Mouse (Mus musculus) midbrain, embryonic 11.5 days (tissue): ENCODE measurements around the gene Hypk. TPM values are rescaled to one million over a fixed set of nuclear protein-coding genes. Genes with fewer than 3 reads are reported as not detected.
A peak's percentile ranks its signal among the peaks of the same experiment; 100 is the strongest.
"Not testable (repeated sequence)": the region's sequence is repeated elsewhere in the genome, so short reads cannot be mapped to it uniquely, and the experiment has no call there.

Experiments used
- ATAC-seq: fragments of 200-750 bp; cut with Nextera tagmentation; 2 replicates; pipeline ENCODE4 v1.8.0; 2017; ENCODE audit warnings: moderate TSS enrichment, moderate library complexity; ENCODE audit not compliant: low FRiP score
- DNase-seq: peaks from one replicate; pipeline ENCODE4 v3.0.0; 2015; ENCODE audit warnings: low spot score; ENCODE audit errors: missing footprints
- H3K27ac ChIP-seq: fragments of 300-500 bp; sonication (generic); 2 replicates; pipeline ENCODE4 v1.5.1; 2014; ENCODE audit warnings: low read depth, low read length
- H3K27me3 ChIP-seq: fragments of 300-500 bp; sonication (generic); 2 replicates; pipeline ENCODE4 v1.6.1; 2014; ENCODE audit warnings: mild to moderate bottlenecking, low read length, moderate library complexity, mixed read lengths; ENCODE audit not compliant: control insufficient read depth, insufficient read depth
- H3K36me3 ChIP-seq: fragments of 300-500 bp; sonication (generic); 2 replicates; pipeline ENCODE4 v1.6.1; 2014; ENCODE audit warnings: mild to moderate bottlenecking, low read length, moderate library complexity, mixed read lengths; ENCODE audit not compliant: control insufficient read depth, insufficient read depth
- H3K4me1 ChIP-seq: fragments of 300-500 bp; sonication (generic); 2 replicates; pipeline ENCODE4 v1.6.1; 2014; ENCODE audit warnings: low read length; ENCODE audit not compliant: control insufficient read depth, insufficient read depth
- H3K4me2 ChIP-seq: fragments of 300-500 bp; sonication (generic); 2 replicates; pipeline ENCODE4 v1.6.1; 2014; ENCODE audit warnings: mild to moderate bottlenecking, moderate library complexity
- H3K4me3 ChIP-seq: fragments of 300-500 bp; sonication (generic); 2 replicates; pipeline ENCODE4 v1.5.1; 2014; ENCODE audit warnings: low read depth, low read length
- H3K9ac ChIP-seq: fragments of 300-500 bp; sonication (generic); 2 replicates; pipeline ENCODE4 v1.6.1; 2014; ENCODE audit warnings: low read length
- H3K9me3 ChIP-seq: fragments of 300-500 bp; sonication (generic); 2 replicates; pipeline ENCODE4 v1.6.1; 2016; ENCODE audit warnings: low read length; ENCODE audit not compliant: control insufficient read depth
- WGBS: fragments of 180-500 bp; shearing (Covaris S2); extraction: QIAGEN DNeasy Blood & Tissue Kit; methylation state at CpG from one replicate; pipeline ENCODE4 v1.1.7; 2014; 5-methylcytosine and 5-hydroxymethylcytosine counted together
- polyA plus RNA-seq: library from polyadenylated mRNA; unstranded; fragments of >200 nt; fragmentation: Nextera tagmentation; extraction: Ambion mirVana; gene quantifications from 2 replicates; pipeline ENCODE4 v1.2.1, GENCODE M21; 2014

Hypk gene
- polyA plus RNA-seq, 1 experiment from 2014 or later, result 118 TPM

GRCm38 (mm10) chr2:121453917-121454316, 827 bp downstream of the Hypk start:
- Histone ChIP-seq H3K4me3 (no peak overlapping the region), H3K4me2 (no peak overlapping the region), H3K36me3 (0 out of 2 replicates have a peak, but pooled peaks cover 5% of the 10 kb centered on the region), H3K27ac (no peak overlapping the region), H3K9ac (no peak overlapping the region), H3K9me3 (no peaks in the 10 kb centered on the region), H3K27me3 (no peaks in the 10 kb centered on the region), H3K4me1 (peaks cover 20% of the 10 kb centered on the region)
- WGBS, result 90% methylated on average over 6 of the region's 6 CpGs
- ATAC-seq (no peak), DNase-seq (no peak)

GRCm38 (mm10) chr2:121455534-121455933, 2.4 kb downstream of the Hypk start:
- H3K36me3 ChIP-seq, result 0 out of 2 replicates have a peak, but pooled peaks cover 5% of the 10 kb centered on the region
- H3K9ac ChIP-seq, result no peak overlapping the region
- H3K4me3 ChIP-seq, result no peak overlapping the region
- no peaks in the 10 kb centered on the region for H3K9me3 ChIP-seq
- no peak overlapping the region for H3K4me2 ChIP-seq
- no peak for DNase-seq
- no peak for ATAC-seq
- no peak overlapping the region for H3K27ac ChIP-seq
- 77% methylated on average over 5 of the region's 5 CpGs for WGBS
- H3K27me3 ChIP-seq, result no peaks in the 10 kb centered on the region
- H3K4me1 ChIP-seq, result peaks cover 15% of the 10 kb centered on the region

GRCm38 (mm10) chr2:121456692-121457642, 3.9 kb downstream of the Hypk start, which contains the start of gene Serinc4:
Serinc4 (minus strand) TSS chr2:121456781.
- peak within 1 kb of the TSS; percentile 79 for H3K4me3 ChIP-seq
- WGBS, result 3% methylated on average over 41 of the region's 41 CpGs
- H3K4me1 ChIP-seq, result peaks cover 12% of the 10 kb centered on the region; the same call in 1 of the 2 replicates
- ATAC-seq (peak; percentile 91), DNase-seq (peak; percentile 98)
- peak within 1 kb of the TSS; percentile 65 for H3K4me2 ChIP-seq
- H3K27ac ChIP-seq, result peak within 1 kb of the TSS; percentile 44; the same call in 1 of the 2 replicates
- no peaks in the 10 kb centered on the region for H3K27me3 ChIP-seq
- peak within 1 kb of the TSS; percentile 86 for H3K9ac ChIP-seq
- no peaks in the 10 kb centered on the region for H3K9me3 ChIP-seq
- H3K36me3 ChIP-seq, result 0 out of 2 replicates have a peak, but pooled peaks cover 2% of the 10 kb centered on the region

GRCm38 (mm10) chr2:121460071-121460470, 7.0 kb downstream of the Hypk start:
- no peak overlapping the region for H3K4me2 ChIP-seq
- DNase-seq (no peak), ATAC-seq (no peak)
- H3K4me1 ChIP-seq, result peaks cover 12% of the 10 kb centered on the region; the same call in 1 of the 2 replicates
- H3K9me3 ChIP-seq, result no peaks in the 10 kb centered on the region
- no peak overlapping the region for H3K4me3 ChIP-seq
- H3K9ac ChIP-seq, result no peak overlapping the region
- H3K27me3 ChIP-seq, result no peaks in the 10 kb centered on the region
- H3K36me3 ChIP-seq, result no peaks in the 10 kb centered on the region
- 69% methylated on average over 2 of the region's 2 CpGs for WGBS
- no peak overlapping the region for H3K27ac ChIP-seq

- WGBS, result 67% methylated on average over 1 of the region's 6 CpGs
- ATAC-seq, H3K27ac ChIP-seq, H3K9ac ChIP-seq, H3K4me1 ChIP-seq, H3K36me3 ChIP-seq, H3K4me2 ChIP-seq, H3K4me3 ChIP-seq, H3K9me3 ChIP-seq, DNase-seq, H3K27me3 ChIP-seq: not testable (repeated sequence)
Measured at GRCm38 (mm10) chr2:121468982-121469381, 15.9 kb downstream of the Hypk start.

GRCm38 (mm10) chr2:121472783-121473182, 19.7 kb downstream of the Hypk start:
- 100% methylated on average over 3 of the region's 3 CpGs for WGBS
- DNase-seq, ATAC-seq, H3K4me2 ChIP-seq, H3K4me1 ChIP-seq, H3K27ac ChIP-seq, H3K4me3 ChIP-seq, H3K9ac ChIP-seq, H3K9me3 ChIP-seq, H3K27me3 ChIP-seq, H3K36me3 ChIP-seq: not testable (repeated sequence)

- H3K9me3 ChIP-seq, H3K36me3 ChIP-seq, H3K27me3 ChIP-seq, H3K27ac ChIP-seq, H3K4me1 ChIP-seq: not testable (repeated sequence)
- Histone ChIP-seq H3K4me2 (peak within 1 kb of the TSS; percentile 64), H3K4me3 (peak within 1 kb of the TSS; percentile 57), H3K9ac (peak within 1 kb of the TSS; percentile 56)
- DNase-seq (peak; percentile 97), ATAC-seq (peak; percentile 93)
- 6% methylated on average over 38 of the region's 41 CpGs for WGBS
Measured at GRCm38 (mm10) chr2:121473301-121474179, 20.4 kb downstream of the Hypk start, which contains the start of gene Mfap1b. Mfap1b (minus strand) TSS chr2:121474067.

- Histone ChIP-seq H3K4me2 (peak overlapping the region; percentile 64), H3K9ac (peak overlapping the region; percentile 56; the same call in 1 of the 2 replicates), H3K4me3 (peak overlapping the region; percentile 57), H3K9me3 (no peaks in the 10 kb centered on the region), H3K36me3 (no peaks in the 10 kb centered on the region), H3K4me1 (no peaks in the 10 kb centered on the region; the same call in 1 of the 2 replicates), H3K27ac (no peak overlapping the region; the same call in 1 of the 2 replicates), H3K27me3 (no peaks in the 10 kb centered on the region)
- ATAC-seq, result peak; percentile 61
- no peak for DNase-seq
- WGBS, result 40% methylated on average over 8 of the region's 8 CpGs
Measured at GRCm38 (mm10) chr2:121474180-121474535, 21.1 kb downstream of the Hypk start.
